Mouse (Mus musculus) liver, embryonic 15.5 days (tissue): ENCODE data around the gene Olfr456. TPM values are rescaled to one million over a fixed set of nuclear protein-coding genes. Genes with fewer than 3 reads are reported as not detected.

ENCODE experiments used
- ATAC-seq: fragments of 200-750 bp; cut with Nextera tagmentation; 2 replicates; pipeline ENCODE4 v1.8.0; 2017; ENCODE audit warnings: moderate number of reproducible peaks, mild to moderate bottlenecking, moderate library complexity; ENCODE audit not compliant: insufficient read depth
- H3K27ac ChIP-seq: fragments of 300-500 bp; sonication (generic); replicated peaks from 2 replicates; pipeline ENCODE4 v1.5.1; 2015; ENCODE audit warnings: mild to moderate bottlenecking, inconsistent platforms
- H3K27me3 ChIP-seq: fragments of 300-500 bp; sonication (generic); 2 replicates; pipeline ENCODE4 v1.6.1; 2015; ENCODE audit warnings: mild to moderate bottlenecking, inconsistent platforms
- H3K36me3 ChIP-seq: fragments of 300-500 bp; sonication (generic); replicated peaks from 2 replicates; pipeline ENCODE4 v1.6.1; 2015; ENCODE audit warnings: moderate library complexity, mild to moderate bottlenecking, inconsistent platforms
- H3K4me1 ChIP-seq: fragments of 300-500 bp; sonication (generic); replicated peaks from 2 replicates; pipeline ENCODE4 v1.6.1; 2015; ENCODE audit warnings: inconsistent platforms
- H3K4me2 ChIP-seq: fragments of 300-500 bp; sonication (generic); 2 replicates; pipeline ENCODE4 v1.6.1; 2015; ENCODE audit warnings: moderate library complexity, mild to moderate bottlenecking, inconsistent platforms
- H3K4me3 ChIP-seq: fragments of 300-500 bp; sonication (generic); replicated peaks from 2 replicates; pipeline ENCODE4 v1.5.1; 2015; ENCODE audit warnings: mild to moderate bottlenecking, inconsistent platforms
- H3K9ac ChIP-seq: fragments of 300-500 bp; sonication (generic); 2 replicates; pipeline ENCODE4 v1.6.1; 2015; ENCODE audit warnings: moderate library complexity, mild to moderate bottlenecking, inconsistent platforms
- H3K9me3 ChIP-seq: fragments of 300-500 bp; sonication (generic); replicated peaks from 2 replicates; pipeline ENCODE4 v1.6.1; 2016; ENCODE audit warnings: inconsistent platforms
- WGBS: fragments of 180-500 bp; shearing (Covaris S2); methylation state at CpG from one replicate; pipeline ENCODE4 v1.1.7; 2015; ENCODE audit warnings: mixed read lengths; ENCODE audit not compliant: insufficient replicate concordance; 5-methylcytosine and 5-hydroxymethylcytosine counted together
- polyA plus RNA-seq: library from polyadenylated mRNA; unstranded; fragments of >200 nt; fragmentation: Nextera tagmentation; extraction: Ambion mirVana; gene quantifications from 2 replicates; pipeline ENCODE4 v1.2.1, GENCODE M21; 2015

Olfr456 gene
- polyA plus RNA-seq, 1 experiment from 2014 or later = not detected

- no peaks in the 10 kb centered on the region for H3K36me3 ChIP-seq
- no peak overlapping the region for H3K4me2 ChIP-seq
- ATAC-seq = no peak
- H3K9me3 ChIP-seq = no peaks in the 10 kb centered on the region
- H3K27me3 ChIP-seq = no peaks in the 10 kb centered on the region
- H3K27ac ChIP-seq = no peak overlapping the region
- no peak overlapping the region for H3K4me3 ChIP-seq
- no peaks in the 10 kb centered on the region for H3K4me1 ChIP-seq
- no peak overlapping the region for H3K9ac ChIP-seq
- 42% methylated on average over 2 of the region's 2 CpGs for WGBS
These were observed 45.6 kb downstream of the Olfr456 start for GRCm38 (mm10) chr6:42441395-42441794.

Other genes with a start within 250 kb of the Olfr456 start
- 6.9 and 8.1 TPM in 2 replicates for gene Gstk1, start 241.3 kb downstream of the Olfr456 start, polyA plus RNA-seq
- 0.07 TPM in 1 of 2 replicates, not detected in the other for gene Tmem139, start 225.2 kb downstream of the Olfr456 start, polyA plus RNA-seq
- gene Casp2, start 222.2 kb downstream of the Olfr456 start, polyA plus RNA-seq = 24.6 and 25.0 TPM in 2 replicates
- gene Clcn1, start 200.5 kb downstream of the Olfr456 start, polyA plus RNA-seq = 0.05 and 0.07 TPM in 2 replicates
- not detected in 2 replicates for gene Fam131b, start 162.6 kb downstream of the Olfr456 start, polyA plus RNA-seq
- gene Zyx, start 137.6 kb downstream of the Olfr456 start, polyA plus RNA-seq = 39.7 and 41.9 TPM in 2 replicates
- gene Epha1, start 113.9 kb downstream of the Olfr456 start, polyA plus RNA-seq = 6.2 and 6.7 TPM in 2 replicates
- not detected in 2 replicates for gene Tas2r143, start 87.0 kb downstream of the Olfr456 start, polyA plus RNA-seq
- not detected in 2 replicates for gene Tas2r135, start 81.8 kb downstream of the Olfr456 start, polyA plus RNA-seq
- gene Tas2r126, start 52.7 kb downstream of the Olfr456 start, polyA plus RNA-seq = not detected in 2 replicates
- not detected in 2 replicates for gene Olfr458, start 22.0 kb downstream of the Olfr456 start, polyA plus RNA-seq
- gene Olfr457, start 10.9 kb downstream of the Olfr456 start, polyA plus RNA-seq = not detected in 2 replicates
- gene Olfr455, start 60.4 kb upstream of the Olfr456 start, polyA plus RNA-seq = not detected in 2 replicates
- gene Tcaf3, start 110.5 kb upstream of the Olfr456 start, polyA plus RNA-seq = not detected in 2 replicates
- 0.15 and 0.23 TPM in 2 replicates for gene Tcaf2, start 158.0 kb upstream of the Olfr456 start, polyA plus RNA-seq
- gene Tcaf1, start 222.9 kb upstream of the Olfr456 start, polyA plus RNA-seq = 4.7 TPM in 2 replicates